Mouse (Mus musculus) embryonic facial prominence, embryonic 10.5 days (tissue): ENCODE measurements at regions not wholly inside any gene's neighbourhood (a gene's known extent, or its start where the extent isn't known, plus 50 kb on each side); places are given as distances from the start of the nearest gene placed in this dataset.

ENCODE experiments used
- DNase-seq: peaks from one replicate; pipeline ENCODE4 v3.0.0-alpha.2; 2017; ENCODE audit warnings: low spot score
- H3K27ac ChIP-seq: fragments of 300-500 bp; sonication (generic); replicated peaks from 2 replicates; pipeline ENCODE4 v1.5.1; 2016; ENCODE audit warnings: mild to moderate bottlenecking
- H3K27me3 ChIP-seq: fragments of 300-500 bp; sonication (generic); replicated peaks from 2 replicates; pipeline ENCODE4 v1.6.1; 2016; ENCODE audit warnings: low read depth, mild to moderate bottlenecking; ENCODE audit not compliant: poor library complexity, severe bottlenecking
- H3K36me3 ChIP-seq: fragments of 300-500 bp; sonication (generic); replicated peaks from 2 replicates; pipeline ENCODE4 v1.6.1; 2016; ENCODE audit warnings: mild to moderate bottlenecking, moderate library complexity
- H3K4me1 ChIP-seq: fragments of 300-500 bp; sonication (generic); 2 replicates; pipeline ENCODE4 v1.6.1; 2016
- H3K4me3 ChIP-seq: fragments of 300-500 bp; sonication (generic); 2 replicates; pipeline ENCODE4 v1.5.1; 2016; ENCODE audit warnings: mild to moderate bottlenecking, moderate library complexity
- H3K9me3 ChIP-seq: fragments of 300-500 bp; sonication (generic); 2 replicates; pipeline ENCODE4 v1.6.1; 2016; ENCODE audit warnings: mild to moderate bottlenecking
- WGBS: fragments of 180-500 bp; shearing (Covaris S2); methylation state at CpG from one replicate; pipeline ENCODE4 v1.1.7; 2016; 5-methylcytosine and 5-hydroxymethylcytosine counted together

DNA sequence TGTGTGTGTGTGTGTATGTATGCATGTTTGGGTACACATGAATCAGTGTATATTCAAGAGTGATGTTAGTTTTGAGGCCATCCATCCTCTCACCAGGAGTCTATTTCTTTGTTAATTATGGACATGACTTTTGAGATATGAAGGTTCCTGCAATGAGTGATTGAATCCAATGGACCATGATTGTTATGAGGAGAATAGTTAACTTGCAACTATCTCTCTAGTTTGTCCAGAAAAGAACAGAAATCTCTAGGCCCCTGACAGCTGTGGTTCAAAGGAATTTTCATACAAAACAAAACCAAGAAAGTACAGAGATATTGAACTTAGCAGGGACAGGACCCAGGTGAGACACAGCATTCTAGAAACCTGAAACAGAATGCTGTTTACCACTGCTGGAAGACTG is 217.9 kb upstream of the Tnp1 start:
- no peak overlapping the region for H3K27ac ChIP-seq
- no peak for DNase-seq
- no peaks in the 10 kb centered on the region for H3K27me3 ChIP-seq
- no peak overlapping the region for H3K4me3 ChIP-seq
- H3K4me1 ChIP-seq, result 0 out of 2 replicates have a peak, but pooled peaks cover 2% of the 10 kb centered on the region
- H3K9me3 ChIP-seq, result peaks cover 12% of the 10 kb centered on the region
- H3K36me3 ChIP-seq, result no peaks in the 10 kb centered on the region; the same call in 1 of the 2 replicates

GRCm38 (mm10) chr1:73233041-73233440 is 217.3 kb upstream of the Tnp1 start:
- 83% methylated on average over 3 of the region's 3 CpGs for WGBS
- 0 out of 2 replicates have a peak, but pooled peaks cover 2% of the 10 kb centered on the region for H3K4me1 ChIP-seq

DNA sequence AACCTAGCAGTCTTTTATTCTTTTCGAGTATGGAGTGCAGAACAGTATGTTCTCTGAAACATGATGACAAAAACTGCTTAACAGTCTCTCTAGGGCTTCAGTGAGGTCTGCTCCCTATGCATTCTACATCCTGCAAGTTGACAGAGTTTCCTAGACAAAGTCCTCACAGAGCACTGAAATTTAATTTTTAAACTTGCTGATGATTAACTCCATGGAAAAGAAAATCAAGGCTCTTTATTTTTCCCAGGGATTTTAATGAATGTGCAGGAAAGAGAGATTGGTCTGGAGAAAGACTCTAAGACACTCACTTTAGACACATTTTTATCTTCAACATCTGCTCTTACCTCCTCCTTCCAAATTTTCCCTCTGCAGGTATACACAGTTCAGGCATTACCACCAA is 214.9 kb upstream of the Tnp1 start:
- Histone ChIP-seq H3K27me3 (no peaks in the 10 kb centered on the region), H3K9me3 (peaks cover 15% of the 10 kb centered on the region), H3K27ac (no peak overlapping the region), H3K36me3 (no peaks in the 10 kb centered on the region; the same call in 1 of the 2 replicates), H3K4me3 (no peak overlapping the region), H3K4me1 (0 out of 2 replicates have a peak, but pooled peaks cover 2% of the 10 kb centered on the region)
- WGBS, result 82% methylated on average over 1 of the region's 1 CpGs
- no peak for DNase-seq

More at GRCm38 (mm10) chr1:73233041-73233440, 217.3 kb upstream of the Tnp1 start:
- Histone ChIP-seq H3K27me3 (no peaks in the 10 kb centered on the region), H3K4me3 (no peak overlapping the region), H3K36me3 (no peaks in the 10 kb centered on the region; the same call in 1 of the 2 replicates), H3K27ac (no peak overlapping the region), H3K9me3 (peaks cover 15% of the 10 kb centered on the region)
- DNase-seq, result no peak

GRCm38 (mm10) chr1:73227246-73227645 is 211.5 kb upstream of the Tnp1 start:
- no peaks in the 10 kb centered on the region; the same call in 1 of the 2 replicates for H3K36me3 ChIP-seq
- H3K27ac ChIP-seq, result no peak overlapping the region
- H3K4me3 ChIP-seq, result no peak overlapping the region
- no peaks in the 10 kb centered on the region for H3K27me3 ChIP-seq
- WGBS, result 94% methylated on average over 8 of the region's 8 CpGs
- peaks cover 15% of the 10 kb centered on the region for H3K9me3 ChIP-seq
- H3K4me1 ChIP-seq, result 0 out of 2 replicates have a peak, but pooled peaks cover 6% of the 10 kb centered on the region
- no peak for DNase-seq

- no peaks in the 10 kb centered on the region for H3K36me3 ChIP-seq
- H3K27me3 ChIP-seq, result no peaks in the 10 kb centered on the region
- H3K4me3 ChIP-seq, result no peak overlapping the region
- DNase-seq, result no peak
- H3K27ac ChIP-seq, result no peak overlapping the region
- no peaks in the 10 kb centered on the region for H3K9me3 ChIP-seq
- 0 out of 2 replicates have a peak, but pooled peaks cover 9% of the 10 kb centered on the region for H3K4me1 ChIP-seq
- WGBS, result 40% methylated on average over 2 of the region's 2 CpGs
Observed at GRCm38 (mm10) chr1:73221863-73222262, 206.2 kb upstream of the Tnp1 start.

GRCm38 (mm10) chr1:73214305-73214946 is 198.7 kb upstream of the Tnp1 start:
- Histone ChIP-seq H3K27me3 (no peaks in the 10 kb centered on the region), H3K27ac (no peak overlapping the region), H3K4me3 (no peak overlapping the region), H3K9me3 (no peaks in the 10 kb centered on the region), H3K36me3 (no peaks in the 10 kb centered on the region), H3K4me1 (0 out of 2 replicates have a peak, but pooled peaks cover 4% of the 10 kb centered on the region)
- 91% methylated on average over 5 of the region's 5 CpGs for WGBS
- DNase-seq, result no peak

DNA sequence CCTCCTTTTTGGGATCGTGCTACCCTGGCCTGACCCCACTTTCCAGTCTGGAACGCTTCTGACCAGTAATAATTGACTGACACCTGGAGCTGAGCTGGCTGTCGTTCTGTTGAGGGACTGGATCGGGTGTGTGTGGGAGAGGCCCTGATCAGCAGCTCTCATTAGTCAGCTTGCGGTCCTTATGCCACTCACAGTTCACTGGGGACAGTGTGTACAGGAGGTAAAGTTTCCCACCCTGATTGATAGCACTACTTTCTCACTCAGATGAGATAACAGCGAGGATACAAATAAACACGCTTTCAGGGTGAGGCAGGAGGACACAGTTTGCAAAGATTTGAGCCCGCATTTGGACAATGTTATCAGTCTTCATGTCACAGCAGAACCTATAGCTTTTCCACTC is 191.7 kb upstream of the Tnp1 start:
- no peaks in the 10 kb centered on the region for H3K36me3 ChIP-seq
- no peak overlapping the region for H3K27ac ChIP-seq
- no peak for DNase-seq
- no peak overlapping the region for H3K4me3 ChIP-seq
- 85% methylated on average over 8 of the region's 8 CpGs for WGBS
- no peaks in the 10 kb centered on the region for H3K9me3 ChIP-seq
- H3K4me1 ChIP-seq, result no peaks in the 10 kb centered on the region
- no peaks in the 10 kb centered on the region for H3K27me3 ChIP-seq

DNA sequence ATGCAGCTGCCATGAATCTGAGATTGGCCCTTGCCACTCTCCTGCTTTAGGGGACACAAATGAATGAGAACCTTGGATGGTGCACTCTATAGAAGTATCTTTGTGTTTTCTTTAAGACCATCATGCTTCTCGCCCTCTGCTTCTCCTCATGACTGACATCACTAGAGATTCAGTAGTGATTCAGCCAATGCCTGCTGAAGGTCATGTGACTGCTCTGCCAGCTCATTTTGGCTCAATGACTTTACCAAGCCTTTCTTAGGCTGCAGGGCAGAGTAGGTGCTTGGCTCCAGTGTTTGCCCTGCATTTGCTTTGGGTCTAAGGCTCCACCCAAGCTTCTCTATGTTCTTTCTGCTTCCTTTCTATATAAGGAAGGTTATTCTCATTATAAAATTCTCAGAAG is 190.1 kb upstream of the Tnp1 start:
- Histone ChIP-seq H3K9me3 (no peaks in the 10 kb centered on the region), H3K4me3 (no peak overlapping the region), H3K27me3 (no peaks in the 10 kb centered on the region), H3K4me1 (no peaks in the 10 kb centered on the region), H3K36me3 (no peaks in the 10 kb centered on the region), H3K27ac (no peak overlapping the region)
- 86% methylated on average over 1 of the region's 1 CpGs for WGBS
- DNase-seq, result no peak

DNA sequence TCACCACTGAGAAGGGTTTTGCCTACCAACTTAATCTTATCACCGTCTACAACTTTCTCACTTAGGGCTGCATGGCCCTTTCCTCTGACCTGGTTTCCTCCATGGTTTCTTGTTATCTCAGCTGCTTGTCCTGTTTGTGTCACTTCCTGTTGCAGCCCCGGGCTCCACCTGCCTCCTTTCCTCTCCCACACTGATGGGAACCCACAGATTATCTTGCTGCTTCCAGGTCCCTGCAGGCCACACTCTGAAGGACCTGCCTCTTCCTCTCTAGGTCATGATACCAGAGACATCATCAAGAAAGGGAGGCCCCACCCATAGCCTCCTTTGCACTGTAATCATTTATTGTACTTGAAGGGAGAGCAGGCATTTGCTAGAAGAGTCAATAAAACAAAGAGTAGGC is 184.4 kb upstream of the Tnp1 start:
- no peak overlapping the region for H3K27ac ChIP-seq
- WGBS, result 67% methylated on average over 2 of the region's 2 CpGs
- no peaks in the 10 kb centered on the region for H3K27me3 ChIP-seq
- no peaks in the 10 kb centered on the region for H3K9me3 ChIP-seq
- H3K36me3 ChIP-seq, result no peaks in the 10 kb centered on the region
- DNase-seq, result no peak
- peaks cover 15% of the 10 kb centered on the region; the same call in 1 of the 2 replicates for H3K4me1 ChIP-seq
- H3K4me3 ChIP-seq, result no peak overlapping the region

DNA sequence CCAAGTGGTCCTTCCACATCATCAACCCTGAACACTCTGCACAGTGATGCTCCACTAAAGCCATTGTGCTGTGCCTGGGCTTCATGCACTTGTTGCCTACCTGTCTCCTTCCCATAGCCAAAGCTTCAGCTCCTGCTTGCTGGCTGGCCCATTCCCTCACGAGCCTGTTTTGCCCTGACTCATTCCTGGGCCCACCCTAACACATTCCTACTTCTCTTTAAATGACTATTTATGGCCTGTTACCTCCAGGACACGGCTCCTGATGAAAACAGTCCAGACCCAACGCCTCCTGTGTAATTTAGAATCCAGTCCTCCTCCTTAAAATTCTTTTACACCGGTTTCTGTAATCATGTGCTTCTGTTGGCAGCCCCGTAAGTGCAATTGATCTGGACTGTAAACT is 175.1 kb upstream of the Tnp1 start:
- no peaks in the 10 kb centered on the region for H3K9me3 ChIP-seq
- DNase-seq, result no peak
- H3K4me3 ChIP-seq, result no peak overlapping the region
- H3K4me1 ChIP-seq, result peaks cover 8% of the 10 kb centered on the region; the same call in 1 of the 2 replicates
- no peaks in the 10 kb centered on the region for H3K27me3 ChIP-seq
- no peaks in the 10 kb centered on the region for H3K36me3 ChIP-seq
- WGBS, result 84% methylated on average over 5 of the region's 5 CpGs
- no peak overlapping the region for H3K27ac ChIP-seq

DNA sequence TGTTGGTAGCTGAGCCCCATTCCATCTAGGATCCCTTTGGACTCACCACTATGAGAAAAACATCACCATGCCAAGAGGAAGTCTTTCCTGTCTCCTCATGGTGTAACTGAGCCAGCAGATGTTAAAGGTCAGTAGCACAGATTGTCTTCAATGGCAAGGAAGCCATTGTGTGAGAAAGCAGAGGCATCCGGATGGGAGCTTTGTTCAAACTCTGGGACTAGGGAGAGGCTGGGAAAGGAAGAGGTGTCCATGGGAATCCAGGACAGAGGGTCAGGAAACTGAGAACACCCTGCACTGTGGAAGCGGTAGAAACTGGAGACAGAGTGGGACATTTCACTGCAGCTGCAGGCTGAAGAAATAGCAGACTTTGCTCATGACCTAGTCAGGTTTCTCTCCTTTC is 173.1 kb upstream of the Tnp1 start:
- no peaks in the 10 kb centered on the region for H3K27me3 ChIP-seq
- no peaks in the 10 kb centered on the region for H3K9me3 ChIP-seq
- no peaks in the 10 kb centered on the region for H3K36me3 ChIP-seq
- no peak for DNase-seq
- no peak overlapping the region for H3K4me3 ChIP-seq
- H3K27ac ChIP-seq, result no peak overlapping the region
- 57% methylated on average over 2 of the region's 2 CpGs for WGBS
- H3K4me1 ChIP-seq, result 0 out of 2 replicates have a peak, but pooled peaks cover 2% of the 10 kb centered on the region

DNA sequence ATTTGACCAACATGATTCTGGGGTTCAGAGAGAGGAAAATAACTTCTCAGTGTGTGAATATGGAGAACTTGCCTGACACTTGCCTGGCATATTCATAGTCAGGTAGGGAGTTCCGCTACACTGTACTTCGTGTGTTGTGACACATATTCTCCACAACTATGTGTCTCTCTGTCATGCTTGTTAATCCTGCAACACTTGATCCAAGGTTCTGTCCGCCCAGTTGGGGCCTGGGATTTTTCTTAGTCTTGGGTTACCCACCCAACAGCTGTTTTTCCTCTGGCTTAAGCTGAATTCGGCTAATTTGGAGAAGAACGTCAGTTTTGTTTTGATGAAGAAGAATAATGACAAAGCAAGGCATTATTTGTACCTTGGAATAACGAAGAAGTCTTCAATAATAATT is 168.8 kb upstream of the Tnp1 start:
- H3K9me3 ChIP-seq, result no peaks in the 10 kb centered on the region
- no peaks in the 10 kb centered on the region for H3K27me3 ChIP-seq
- WGBS, result 85% methylated on average over 6 of the region's 6 CpGs
- DNase-seq, result no peak
- no peak overlapping the region for H3K4me3 ChIP-seq
- no peaks in the 10 kb centered on the region for H3K36me3 ChIP-seq
- H3K4me1 ChIP-seq, result 0 out of 2 replicates have a peak, but pooled peaks cover 3% of the 10 kb centered on the region
- H3K27ac ChIP-seq, result no peak overlapping the region

- no peaks in the 10 kb centered on the region for H3K9me3 ChIP-seq
- no peak for DNase-seq
- H3K27me3 ChIP-seq, result no peaks in the 10 kb centered on the region
- H3K36me3 ChIP-seq, result no peaks in the 10 kb centered on the region
- H3K4me1 ChIP-seq, result 0 out of 2 replicates have a peak, but pooled peaks cover 3% of the 10 kb centered on the region
- no peak overlapping the region for H3K4me3 ChIP-seq
- 88% methylated on average over 3 of the region's 3 CpGs for WGBS
- no peak overlapping the region for H3K27ac ChIP-seq
Observed at GRCm38 (mm10) chr1:73178810-73179209, 163.1 kb upstream of the Tnp1 start.
